Comparison of ENCODE assay signal across 19 mouse cellular contexts in the genomic region with DNA sequence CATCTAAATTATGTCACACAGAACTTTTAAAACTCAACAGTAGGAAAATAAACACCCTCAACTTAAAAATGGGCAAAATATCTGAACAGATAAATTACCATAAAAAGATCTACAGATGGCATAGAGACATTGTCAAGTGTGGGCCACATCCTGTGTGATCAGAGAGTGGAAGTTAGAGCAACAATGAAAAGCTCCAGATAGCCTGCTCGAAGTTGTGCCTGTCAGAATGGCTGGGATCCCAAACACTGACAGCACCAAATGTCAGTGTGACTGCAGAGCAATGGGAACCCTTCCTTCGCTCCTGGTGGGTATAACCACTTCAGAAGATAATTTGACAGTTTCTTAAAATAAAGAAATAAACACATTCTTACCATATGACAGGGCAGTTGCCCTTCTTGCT. TPM values are rescaled to one million over a fixed set of nuclear protein-coding genes. Genes with fewer than 3 reads are reported as not detected.
"Had no signal": no experiment of that assay in that cellular context is flagged by ENCODE, and none has a peak within 500 bp of the region (broad histone marks: within the 10 kb centered on the region; RNA-seq: fewer than 3 reads in every experiment).

No protein-coding gene starts in this region.

- H3K9ac ChIP-seq: liver, embryonic 13.5 days; midbrain, embryonic 12.5 days; stomach, embryonic 15.5 days had no signal

- H3K27me3 ChIP-seq: liver, embryonic 13.5 days; midbrain, embryonic 12.5 days; stomach, embryonic 15.5 days had no signal

- ATAC-seq: midbrain, embryonic 16.5 days had no signal

- H3K4me1 ChIP-seq: liver, embryonic 13.5 days; midbrain, embryonic 12.5 days; stomach, embryonic 15.5 days had no signal

- H3K9me3 ChIP-seq: liver, embryonic 13.5 days; midbrain, embryonic 12.5 days; stomach, embryonic 15.5 days had no signal

- H3K36me3 ChIP-seq: liver, embryonic 13.5 days; midbrain, embryonic 12.5 days; stomach, embryonic 15.5 days had no signal

- H3K27ac ChIP-seq: liver, embryonic 13.5 days; midbrain, embryonic 12.5 days; stomach, embryonic 15.5 days had no signal

- DNase-seq: kidney, adult 9 months; kidney, postnatal 14 days; kidney, postnatal 4 days; left cerebral cortex, postnatal 4 days; liver, embryonic 13.5 days; lung, adult 2 months; lung, postnatal 14 days; lung, postnatal 4 days; right cerebral cortex, adult 18-20 months; right cerebral cortex, postnatal 14 days; right cerebral cortex, postnatal 4 days; thymus, postnatal 25 days had no signal

- H3K4me3 ChIP-seq: liver, embryonic 13.5 days; midbrain, embryonic 12.5 days; myocyte; stomach, embryonic 15.5 days had no signal

- H3K4me2 ChIP-seq: liver, embryonic 13.5 days; midbrain, embryonic 12.5 days; stomach, embryonic 15.5 days had no signal

RNA-seq across cellular contexts. Expression of a gene that starts 55.9 kb away (rescaled TPM):
- total RNA-seq: megakaryocyte progenitor cell, adult 5-6 weeks; megakaryocyte-erythroid progenitor cell, adult 5-6 weeks; monocyte, adult 5-6 weeks had no signal
